Mouse (Mus musculus) stomach, postnatal 0 days (tissue): ENCODE data around the gene Plk3. TPM values are rescaled to one million over a fixed set of nuclear protein-coding genes. Genes with fewer than 3 reads are reported as not detected.

Experiments used
- ATAC-seq: fragments of 200-750 bp; cut with Nextera tagmentation; 2 replicates; pipeline ENCODE4 v1.8.0; 2017; ENCODE audit not compliant: low FRiP score, low TSS enrichment
- DNase-seq: peaks from one replicate; pipeline ENCODE4 v3.0.0-alpha.2; 2016; ENCODE audit warnings: low spot score
- H3K27ac ChIP-seq: fragments of 300-500 bp; sonication (generic); replicated peaks from 2 replicates; pipeline ENCODE4 v1.5.1; 2014; ENCODE audit warnings: mild to moderate bottlenecking, control low read depth
- H3K27me3 ChIP-seq: fragments of 300-500 bp; sonication (generic); 2 replicates; pipeline ENCODE4 v1.6.1; 2014; ENCODE audit warnings: low read length; ENCODE audit not compliant: control insufficient read depth, insufficient read depth
- H3K36me3 ChIP-seq: fragments of 300-500 bp; sonication (generic); 2 replicates; pipeline ENCODE4 v1.6.1; 2014; ENCODE audit warnings: low read length, mixed read lengths; ENCODE audit not compliant: control insufficient read depth, insufficient read depth
- H3K4me1 ChIP-seq: fragments of 300-500 bp; sonication (generic); replicated peaks from 2 replicates; pipeline ENCODE4 v1.6.1; 2014; ENCODE audit warnings: antibody characterized with exemption; ENCODE audit not compliant: control insufficient read depth, insufficient read depth
- H3K4me2 ChIP-seq: fragments of 300-500 bp; sonication (generic); replicated peaks from 2 replicates; pipeline ENCODE4 v1.6.1; 2014; ENCODE audit warnings: low read depth, mild to moderate bottlenecking, control low read depth, moderate library complexity
- H3K4me3 ChIP-seq: fragments of 300-500 bp; sonication (generic); 2 replicates; pipeline ENCODE4 v1.5.1; 2014; ENCODE audit warnings: low read depth, low read length, control low read depth
- H3K9ac ChIP-seq: fragments of 300-500 bp; sonication (generic); 2 replicates; pipeline ENCODE4 v1.6.1; 2014; ENCODE audit warnings: mild to moderate bottlenecking, low read length, control low read depth, mixed read lengths
- H3K9me3 ChIP-seq: fragments of 300-500 bp; sonication (generic); 2 replicates; pipeline ENCODE4 v1.6.1; 2016; ENCODE audit warnings: low read length; ENCODE audit not compliant: control insufficient read depth
- CTCF ChIP-seq: IDR thresholded peaks from 2 replicates; pipeline ENCODE4 v1.5.1; 2016; ENCODE audit warnings: antibody characterized with exemption, low read depth, mild to moderate bottlenecking, moderate library complexity
- EP300 ChIP-seq: optimal IDR thresholded peaks from 2 replicates; pipeline ENCODE3; 2016; ENCODE audit warnings: antibody characterized with exemption
- WGBS: fragments of 180-500 bp; shearing (Covaris S2); extraction: QIAGEN DNeasy Blood & Tissue Kit; methylation state at CpG from one replicate; pipeline ENCODE4 v1.1.7; 2014; 5-methylcytosine and 5-hydroxymethylcytosine counted together
- microRNA-seq: library from miRNA; unstranded; fragments of <30 nt; microRNA quantifications from one replicate; pipeline ENCODE4, GENCODE M21; 2016
- polyA plus RNA-seq: library from polyadenylated mRNA; unstranded; fragments of >200 nt; fragmentation: Nextera tagmentation; extraction: Ambion mirVana; gene quantifications from 2 replicates; pipeline ENCODE4 v1.2.1, GENCODE M21; 2015

Plk3 gene
- polyA plus RNA-seq, 1 experiment from 2014 or later = 18.7 TPM

DNA sequence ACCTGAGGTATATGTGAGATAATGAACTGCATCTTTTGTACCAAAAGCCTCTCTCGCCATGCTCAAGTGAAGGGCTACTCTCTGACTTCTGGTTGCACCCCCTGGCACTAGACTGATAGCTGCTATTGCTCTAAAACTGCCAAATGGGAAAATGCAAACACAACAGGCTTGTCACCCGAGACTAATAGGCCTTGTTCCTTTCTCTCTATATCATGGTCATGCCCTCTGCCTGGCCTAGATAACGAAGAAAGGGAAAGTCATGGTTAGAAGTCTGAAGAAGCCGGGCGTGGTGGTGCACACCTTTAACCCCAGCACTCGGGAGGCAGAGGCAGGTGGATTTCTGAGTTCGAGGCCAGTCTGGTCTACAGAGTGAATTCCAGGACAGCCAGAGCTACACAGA is 43.2 kb downstream of the Plk3 start:
- Histone ChIP-seq H3K27ac (no peak overlapping the region), H3K4me2 (no peak overlapping the region), H3K9ac (no peak overlapping the region), H3K36me3 (no peaks in the 10 kb centered on the region), H3K4me1 (no peaks in the 10 kb centered on the region; the same call in 1 of the 2 replicates), H3K9me3 (no peaks in the 10 kb centered on the region), H3K27me3 (no peaks in the 10 kb centered on the region), H3K4me3 (no peak overlapping the region)
- ATAC-seq (no peak), DNase-seq (no peak)
- WGBS = 64% methylated on average over 7 of the region's 7 CpGs
- TF ChIP-seq EP300 (no peak), CTCF (no peak)

DNA sequence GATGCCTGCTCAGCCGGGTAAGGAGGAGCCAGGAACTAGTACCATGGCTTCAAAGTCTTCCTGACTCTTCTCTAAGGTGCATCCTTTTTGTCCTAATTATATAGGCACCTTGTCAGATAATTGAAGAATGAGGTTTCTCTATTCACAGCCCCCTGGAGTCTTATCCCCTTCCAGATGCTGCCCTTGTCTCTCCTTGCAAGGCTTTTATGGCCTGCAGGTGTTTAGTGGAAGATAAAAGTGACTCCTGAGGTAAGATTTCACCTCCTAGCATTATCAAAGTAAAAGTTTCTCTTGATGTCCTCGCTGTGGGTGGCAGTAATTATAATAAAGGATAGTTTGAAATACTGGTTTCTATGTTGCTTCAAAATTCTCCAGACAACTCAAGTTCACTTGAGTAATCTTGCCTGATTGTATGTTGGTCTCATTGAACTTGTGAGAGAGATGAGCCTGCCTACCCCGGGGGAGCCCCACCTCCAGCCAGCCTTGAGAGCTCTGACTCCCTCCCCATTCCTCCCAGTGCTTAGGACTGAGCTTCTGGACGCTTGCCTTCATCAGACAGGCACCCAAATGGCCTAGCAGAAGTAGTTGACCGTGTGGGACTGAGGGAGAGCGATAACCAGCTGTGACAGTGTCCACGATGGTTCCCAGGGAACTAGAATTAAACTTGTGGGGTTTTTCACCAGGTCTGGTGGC is 45.7 kb downstream of the Plk3 start:
- Histone ChIP-seq H3K27me3 (no peaks in the 10 kb centered on the region), H3K27ac (no peak overlapping the region), H3K9ac (no peak overlapping the region), H3K9me3 (no peaks in the 10 kb centered on the region), H3K4me3 (no peak overlapping the region), H3K4me1 (no peaks in the 10 kb centered on the region; the same call in 1 of the 2 replicates), H3K36me3 (no peaks in the 10 kb centered on the region), H3K4me2 (no peak overlapping the region)
- TF ChIP-seq CTCF (no peak), EP300 (no peak)
- WGBS = 79% methylated on average over 7 of the region's 7 CpGs
- ATAC-seq (no peak), DNase-seq (no peak)

Small RNA genes lying within 50 kb of the gene (microRNA-seq; reads per million reads assigned to microRNA genes)
- not detected for gene Gm22398

Other genes with a start within 250 kb of the Plk3 start
- 38.3 and 47.3 TPM in 2 replicates for gene Urod, start 139.6 kb downstream of the Plk3 start, polyA plus RNA-seq
- gene Hectd3, start 138.6 kb downstream of the Plk3 start, polyA plus RNA-seq = 6.3 and 7.4 TPM in 2 replicates
- gene Eif2b3, start 114.6 kb downstream of the Plk3 start, polyA plus RNA-seq = 29.9 and 30.1 TPM in 2 replicates
- gene Ptch2, start 37.9 kb downstream of the Plk3 start, polyA plus RNA-seq = 1.3 and 1.5 TPM in 2 replicates
- 5.7 and 5.9 TPM in 2 replicates for gene Btbd19, start 8.2 kb downstream of the Plk3 start, polyA plus RNA-seq
- gene Tctex1d4, start 7.2 kb downstream of the Plk3 start, polyA plus RNA-seq = 0.58 and 0.62 TPM in 2 replicates
- 752 and 809 TPM in 2 replicates for gene Rps8, start 22.3 kb upstream of the Plk3 start, polyA plus RNA-seq
- gene Kif2c, start 48.7 kb upstream of the Plk3 start, polyA plus RNA-seq = 7.9 and 11.5 TPM in 2 replicates
- gene Tmem53, start 118.0 kb upstream of the Plk3 start, polyA plus RNA-seq = 12.9 and 16.3 TPM in 2 replicates
- 0.16 and 0.24 TPM in 2 replicates for gene Armh1, start 118.2 kb upstream of the Plk3 start, polyA plus RNA-seq